Mouse (Mus musculus) thymus, postnatal 36 days (tissue): ENCODE data around the gene Magi1.

Source experiments
- DNase-seq, 2 experiments: peaks; one replicate each; pipeline ENCODE4 v3.0.0; 2022; ENCODE audit warnings: mixed read lengths in 2 of 2

The Magi1 gene

GRCm38 (mm10) chr6:94200910-94201309, 82.8 kb downstream of the Magi1 start:
- DNase-seq: no peak

DNA sequence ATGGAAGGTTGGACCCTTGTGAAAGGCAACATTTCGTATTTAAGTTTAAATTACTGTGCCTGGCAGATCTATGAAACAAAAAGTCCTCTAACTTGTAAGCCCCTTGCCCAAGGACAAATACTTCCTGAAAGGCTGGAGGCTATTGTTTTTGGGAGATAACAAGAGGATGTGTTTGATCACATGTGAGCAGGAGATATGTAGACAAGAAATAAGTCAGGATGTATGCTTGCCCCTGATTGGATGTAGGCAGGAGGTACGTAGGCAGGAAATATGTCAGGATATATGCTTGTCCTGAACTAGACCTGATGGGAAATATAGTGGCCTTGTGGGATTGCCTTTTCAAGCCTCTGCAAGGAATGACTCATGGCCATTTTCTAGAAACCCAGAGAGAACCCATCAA, 84.0 kb downstream of the Magi1 start:
- no peak for DNase-seq

GRCm38 (mm10) chr6:94197831-94198230, 85.9 kb downstream of the Magi1 start:
- no peak for DNase-seq

GRCm38 (mm10) chr6:94195303-94195911, 88.3 kb downstream of the Magi1 start:
- DNase-seq: no peak

DNA sequence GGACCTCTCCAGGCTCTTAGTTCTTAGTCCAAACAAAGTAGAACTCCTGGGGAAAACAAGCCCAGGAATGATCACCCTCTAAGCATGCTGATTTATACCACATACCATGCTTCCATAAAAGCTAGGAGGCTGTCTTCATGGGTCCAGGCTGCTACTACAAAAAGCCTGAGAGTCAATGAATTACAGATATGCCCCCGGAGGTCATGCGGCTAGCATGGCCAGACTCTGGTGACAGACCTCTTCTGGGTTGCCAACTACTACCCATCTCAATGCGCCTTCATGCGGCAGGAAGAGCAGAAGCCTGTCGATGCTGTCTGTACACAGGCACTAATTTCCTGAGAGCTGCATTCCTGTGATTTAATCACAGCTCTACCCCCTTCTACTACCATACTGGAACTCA, 92.9 kb downstream of the Magi1 start:
- no peak for DNase-seq

DNA sequence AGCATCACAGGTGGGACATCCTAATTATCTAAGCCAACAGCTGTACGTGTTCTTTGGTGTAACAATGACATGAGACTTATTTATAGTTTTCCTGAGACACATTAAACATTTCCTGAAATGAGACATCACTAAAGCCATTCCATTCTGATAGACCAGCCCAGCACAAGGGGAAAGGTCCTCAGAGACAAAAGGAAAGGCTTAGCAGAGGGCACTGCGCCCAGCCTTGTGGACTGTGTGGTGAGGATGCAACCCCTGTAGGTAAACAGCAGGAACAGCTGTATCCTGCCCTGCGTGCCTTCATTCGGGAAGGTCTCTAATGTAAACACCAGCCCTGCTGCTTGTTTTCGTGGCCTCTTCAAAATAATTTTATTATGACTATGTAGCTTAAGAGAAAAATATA, 94.3 kb downstream of the Magi1 start:
- no peak for DNase-seq

DNA sequence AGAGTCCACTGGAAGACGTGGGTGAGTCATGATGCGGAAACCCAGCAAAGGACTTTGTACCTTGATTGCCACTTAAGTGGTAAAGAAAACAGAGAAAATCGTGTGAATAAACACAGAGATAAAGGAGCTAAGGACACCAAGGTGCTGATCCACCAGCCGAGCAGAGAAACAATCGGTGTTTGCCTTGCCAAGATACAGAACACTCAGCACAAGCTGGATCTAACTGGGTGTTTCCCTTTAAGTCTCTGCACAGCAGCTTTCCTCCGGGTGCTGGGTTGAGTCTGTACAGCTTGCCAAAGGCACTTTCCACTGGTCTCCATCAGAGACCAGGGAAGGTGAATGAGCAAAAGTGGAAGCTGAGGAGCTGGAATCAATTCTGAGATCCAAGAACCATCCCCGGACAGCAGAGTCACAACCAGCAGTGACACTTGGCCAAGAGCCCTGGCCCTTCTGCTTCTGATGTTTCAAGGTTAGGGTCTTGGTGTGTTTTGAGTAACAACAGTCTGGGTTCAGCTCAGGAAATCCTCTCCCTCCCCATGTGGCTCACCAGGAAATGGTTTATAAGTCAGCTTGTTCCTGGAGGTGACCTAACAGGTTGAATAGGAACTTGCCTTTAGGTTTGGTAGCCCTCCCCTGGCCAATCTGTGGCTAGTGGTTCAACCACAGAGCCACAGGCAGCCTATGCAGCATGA, 96.9 kb downstream of the Magi1 start:
- DNase-seq: no peak

DNA sequence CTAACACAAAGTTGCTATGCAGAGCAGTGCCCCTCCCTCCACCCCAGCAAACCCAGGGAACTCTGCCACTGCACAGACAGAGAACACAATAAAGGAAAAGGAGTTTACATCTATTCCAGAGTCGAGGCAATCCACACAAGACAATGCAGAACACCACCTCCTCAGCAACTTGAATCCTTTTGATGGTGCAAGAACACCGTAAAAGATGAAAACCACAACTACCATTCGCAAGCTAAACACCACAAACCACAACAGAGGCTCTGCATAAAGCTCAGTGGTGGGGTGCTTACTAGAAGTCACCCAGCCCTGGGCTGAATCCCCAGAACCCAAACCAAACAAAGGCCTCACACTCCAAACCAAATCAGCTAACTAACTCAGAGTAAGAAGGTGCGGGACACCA, 99.4 kb downstream of the Magi1 start:
- no peak for DNase-seq

- DNase-seq: no peak
These were observed 100.3 kb downstream of the Magi1 start for GRCm38 (mm10) chr6:94183354-94183851.

DNA sequence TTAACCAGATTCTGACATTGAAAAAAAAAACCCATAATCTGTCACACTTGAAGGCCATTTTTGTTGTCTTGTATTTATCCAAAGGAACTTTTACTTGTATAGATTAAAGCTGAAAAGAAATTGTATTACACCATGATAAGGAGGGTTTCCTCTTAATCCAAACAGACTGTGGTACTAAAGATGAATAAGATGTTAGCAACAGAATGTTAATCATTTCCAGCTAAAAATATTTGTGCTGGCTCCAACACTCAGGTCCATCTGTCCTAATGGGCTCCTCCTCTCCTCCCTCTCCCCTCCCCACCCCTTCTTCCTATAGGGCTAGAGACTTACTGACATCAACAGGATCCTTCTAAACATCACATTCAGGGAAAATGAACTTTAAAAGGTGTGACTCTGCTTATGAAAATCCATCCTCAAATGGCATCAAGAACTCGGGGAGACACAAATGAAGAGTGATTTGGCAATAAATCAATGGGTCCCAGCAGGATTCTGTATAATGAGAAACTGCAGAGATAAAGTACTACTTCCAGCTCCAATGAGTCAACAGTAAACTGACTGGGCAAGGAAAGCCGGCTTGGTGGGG, 102.0 kb downstream of the Magi1 start:
- DNase-seq: no peak

DNA sequence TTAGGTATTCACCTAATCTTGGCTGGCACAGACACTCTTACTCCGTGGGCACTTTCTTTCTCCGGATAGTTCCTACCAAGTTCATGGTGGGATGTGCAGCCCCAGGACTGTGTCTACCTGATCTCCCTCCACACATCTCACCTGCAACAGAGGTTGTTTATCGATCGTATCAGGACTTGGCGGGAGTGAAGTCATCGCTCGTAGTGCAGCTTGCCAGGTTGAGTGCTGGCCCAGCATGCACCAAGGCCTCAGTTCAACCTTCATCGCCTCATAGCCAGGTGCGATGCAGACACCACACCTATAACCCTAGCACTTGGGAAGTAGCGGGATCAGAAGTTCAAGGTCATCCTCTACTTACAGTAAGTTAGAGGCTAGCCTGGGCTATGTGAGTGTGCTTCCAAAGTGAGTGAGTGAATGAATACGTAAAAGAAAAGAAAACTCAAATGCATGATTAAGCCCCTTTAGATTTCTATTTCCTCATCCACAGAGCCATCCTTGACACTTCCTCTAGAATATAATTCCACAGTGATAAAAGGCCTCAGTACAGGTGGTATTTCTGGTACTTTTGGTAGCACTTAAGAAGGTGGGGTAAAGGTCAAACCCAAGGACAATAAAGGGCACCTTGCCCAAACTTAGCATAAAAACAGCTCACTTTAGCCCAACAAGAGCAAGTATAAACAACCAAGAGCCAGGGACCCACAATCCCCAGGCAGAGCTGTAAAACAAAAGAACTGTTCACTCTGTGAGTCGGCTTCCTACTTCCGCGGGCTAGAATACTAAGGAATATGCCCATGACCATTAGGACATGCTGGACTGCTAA, 103.2 kb downstream of the Magi1 start:
- DNase-seq: no peak

GRCm38 (mm10) chr6:94177559-94177958, 106.2 kb downstream of the Magi1 start:
- DNase-seq: no peak

GRCm38 (mm10) chr6:94176705-94177104, 107.0 kb downstream of the Magi1 start:
- no peak for DNase-seq

DNA sequence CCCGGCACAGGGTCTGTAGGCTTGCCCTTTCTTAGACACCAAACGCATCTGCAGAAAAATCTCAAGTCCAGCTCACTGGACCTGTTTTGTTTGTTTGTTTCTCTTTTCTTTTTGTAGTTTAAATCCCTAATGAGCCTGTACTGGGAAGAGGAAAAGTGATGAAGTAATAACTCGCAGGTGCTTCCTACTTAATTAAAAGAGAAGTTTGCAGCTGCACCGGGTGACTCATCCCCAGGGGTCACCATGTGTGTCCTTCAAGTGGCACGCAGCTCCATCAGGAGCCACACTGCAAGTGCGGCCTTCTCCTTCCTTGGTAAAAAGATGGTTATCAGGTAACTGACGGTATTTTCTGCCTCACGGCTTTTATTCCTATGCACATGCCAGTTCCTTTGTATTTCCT, 112.5 kb downstream of the Magi1 start:
- DNase-seq: no peak

DNA sequence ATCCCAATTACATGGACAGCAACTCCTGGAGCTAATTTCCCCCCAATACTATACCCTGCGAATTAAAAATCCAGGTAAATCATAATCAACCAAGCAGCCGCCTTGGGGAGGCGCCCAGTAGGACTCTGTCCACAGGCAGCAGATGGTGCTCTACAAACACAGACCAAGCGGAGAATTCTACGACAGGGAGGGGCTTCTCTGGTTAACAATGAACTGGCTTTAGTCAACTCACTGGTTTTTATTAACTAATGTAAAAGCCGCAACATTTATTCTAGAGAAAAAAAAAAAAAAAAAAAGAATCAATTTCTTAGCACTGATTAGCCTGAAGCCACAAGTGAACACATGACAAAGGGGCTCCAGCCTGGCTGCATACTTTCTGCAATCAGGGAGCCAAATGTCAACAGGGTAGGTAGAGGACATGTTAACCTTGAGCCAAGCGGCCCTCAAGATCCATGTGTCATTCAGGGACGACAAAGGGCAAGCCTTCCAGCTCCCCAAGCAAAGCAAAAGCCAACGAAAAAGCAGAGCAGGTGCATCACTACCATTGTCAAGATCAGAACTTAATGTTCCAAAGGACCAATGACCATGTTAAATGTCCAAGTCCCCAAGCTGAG, 114.0 kb downstream of the Magi1 start:
- DNase-seq: no peak

DNA sequence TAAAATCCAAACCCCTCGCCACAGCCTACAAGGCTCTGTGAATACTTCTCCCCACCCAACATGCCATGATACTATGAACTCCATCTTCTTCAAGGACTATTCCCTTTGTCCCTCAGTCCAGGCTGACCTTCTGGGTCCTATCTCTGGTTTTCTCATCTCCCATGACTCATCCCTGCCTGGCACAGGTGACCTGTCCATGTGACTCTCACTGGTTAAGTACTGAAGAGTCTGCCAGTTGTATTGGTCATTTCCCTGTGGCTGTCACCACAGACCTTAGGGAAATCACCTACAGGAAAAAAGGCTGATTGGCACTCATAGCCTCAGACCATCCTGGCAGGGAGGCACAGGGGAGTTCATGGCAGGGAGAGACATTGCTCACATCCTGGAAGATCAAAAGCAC, 117.8 kb downstream of the Magi1 start:
- DNase-seq: no peak

- no peak for DNase-seq
These were observed 118.8 kb downstream of the Magi1 start for GRCm38 (mm10) chr6:94164753-94165536.

DNA sequence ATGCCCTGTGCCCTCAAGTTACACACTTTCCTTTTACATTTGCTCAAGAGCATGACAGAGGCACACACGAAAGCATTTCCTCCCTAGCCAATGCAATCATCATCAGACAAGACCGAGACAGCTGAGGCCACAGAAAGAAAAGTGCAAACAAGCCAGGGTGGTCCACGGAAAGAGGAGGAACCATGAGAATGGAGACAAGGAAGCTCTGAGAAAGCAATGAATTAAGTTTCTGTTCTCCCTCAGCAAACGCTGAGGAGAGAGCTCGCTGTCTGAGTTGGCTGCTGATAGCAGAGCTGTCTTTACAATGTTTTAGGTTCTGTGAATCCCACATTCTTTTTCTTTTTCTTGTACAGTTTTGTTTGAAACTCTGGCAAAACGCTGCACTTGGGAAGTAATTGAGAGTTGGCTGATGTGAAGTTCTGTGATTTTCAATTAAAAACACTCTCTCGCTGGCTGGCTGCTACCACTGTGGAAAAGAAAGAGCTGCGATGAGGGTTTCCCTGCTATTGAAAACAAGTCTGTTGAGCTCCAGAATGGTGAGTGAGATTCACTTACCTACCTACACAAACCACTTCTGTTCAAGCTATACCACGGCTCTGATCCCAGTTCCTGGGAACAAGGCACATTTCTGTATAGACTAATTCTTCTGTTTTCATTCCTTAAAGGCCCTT, 120.3 kb downstream of the Magi1 start:
- DNase-seq: no peak

DNA sequence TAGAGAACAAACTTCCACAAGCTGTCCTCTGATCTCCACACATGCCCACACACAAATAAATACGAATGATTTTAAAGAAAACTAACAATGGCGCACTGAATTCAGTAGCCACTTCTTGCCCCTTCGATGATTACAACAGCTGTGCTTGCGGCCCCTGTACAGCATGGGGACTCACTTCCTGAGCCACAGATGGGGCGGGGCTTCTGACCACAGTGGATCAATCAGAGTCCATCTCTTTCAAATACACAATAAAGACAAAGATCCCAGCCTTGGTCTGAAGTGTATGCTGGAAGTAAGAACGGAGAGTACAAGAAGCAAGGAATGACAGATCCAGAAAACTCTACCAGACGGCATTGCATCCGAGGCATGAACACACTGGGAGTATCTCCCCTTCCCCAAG, 120.8 kb downstream of the Magi1 start:
- DNase-seq: no peak

- DNase-seq: no peak
These were observed 124.5 kb downstream of the Magi1 start for GRCm38 (mm10) chr6:94159256-94159655.

DNA sequence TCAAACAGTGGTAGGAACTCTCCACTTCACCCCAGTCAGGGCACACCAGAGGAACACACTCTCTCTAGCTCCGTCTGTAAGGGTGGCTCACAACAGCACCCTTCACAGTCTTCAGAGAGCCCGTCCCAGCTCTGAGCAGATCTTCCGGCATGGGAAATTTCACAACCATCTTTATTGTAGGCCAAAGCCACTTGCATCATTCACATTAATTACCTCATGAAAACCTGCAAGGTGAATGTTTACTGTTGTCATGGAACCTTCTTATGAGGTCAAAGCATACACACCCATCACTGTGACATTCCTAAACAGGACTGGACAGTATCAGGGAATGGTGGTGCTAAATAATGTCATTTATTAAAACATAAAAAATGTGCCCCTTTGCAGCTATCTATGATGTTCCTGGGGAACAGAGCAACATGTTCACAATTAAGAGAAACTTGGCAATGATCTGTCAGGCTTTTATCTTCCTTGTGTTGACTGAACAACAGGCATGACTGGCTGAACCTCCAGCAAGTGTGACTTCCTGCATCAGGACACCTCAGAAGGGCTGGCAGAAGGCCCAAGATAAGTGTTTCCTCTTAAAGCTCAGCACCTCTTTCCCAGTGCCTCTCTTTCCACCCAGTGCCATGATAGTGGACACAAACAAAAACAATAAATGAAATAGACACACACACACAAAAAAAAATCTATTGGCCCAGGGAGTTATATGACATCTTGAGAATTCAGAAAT, 125.4 kb downstream of the Magi1 start:
- DNase-seq: no peak
